In the genomic region with DNA sequence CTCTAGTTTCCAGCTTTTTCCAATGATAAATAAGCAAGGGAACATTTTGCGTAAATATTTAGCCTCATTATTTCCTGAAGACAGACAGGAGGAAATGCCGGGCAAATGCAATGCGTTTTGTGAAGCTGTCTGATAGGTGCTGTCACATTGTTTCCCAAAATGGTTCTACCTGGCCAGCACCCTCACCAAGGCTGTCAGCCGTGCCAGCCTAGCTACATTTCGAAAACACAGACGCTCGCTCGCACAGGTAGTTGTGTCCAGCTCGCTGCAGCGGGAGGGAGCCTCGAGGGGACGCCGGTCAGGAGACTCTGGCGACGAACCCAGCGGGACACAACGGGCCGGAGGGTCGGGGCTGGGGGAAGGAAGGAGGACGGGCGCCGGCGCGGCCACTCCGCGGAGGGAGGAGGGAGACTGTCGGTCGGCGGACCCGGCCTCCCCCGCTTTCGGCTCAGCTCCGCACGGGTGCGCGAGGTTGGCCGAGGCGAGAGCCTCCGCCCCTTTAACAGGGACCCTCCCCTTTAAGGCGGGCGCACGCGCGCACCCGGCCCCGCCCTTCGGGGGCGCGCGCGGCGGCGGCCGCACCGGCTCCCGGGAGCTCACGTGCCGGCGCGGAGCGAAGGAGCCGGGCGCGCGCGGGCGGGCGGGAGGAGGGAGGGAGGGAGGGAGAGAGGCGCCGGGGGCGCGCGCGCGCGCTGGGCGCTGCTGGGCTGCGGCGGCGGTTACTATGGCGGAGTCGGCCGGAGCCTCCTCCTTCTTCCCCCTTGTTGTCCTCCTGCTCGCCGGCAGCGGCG, we compare ENCODE assay signal across 8 mouse cellular contexts. TPM values are rescaled to one million over a fixed set of nuclear protein-coding genes. Genes with fewer than 3 reads are reported as not detected.
DNase-seq lines count a peak whose midpoint lies in the region; ATAC-seq and TF ChIP-seq lines count a peak whose summit lies in the region.

A gene (plus strand): TSS at position 647 of the 791 bp plus-strand sequence.

- H3K4me3 ChIP-seq in C2C12 (ENCODE audit: insufficient read depth, poor library complexity, severe bottlenecking): peak within 1 kb of the TSS; percentile 42
- H3K4me3 ChIP-seq in heart, embryonic 13.5 days: peak within 1 kb of the TSS; percentile 90
- peak within 1 kb of the TSS; percentile 92 for H3K4me3 ChIP-seq in kidney, postnatal 0 days (replicated peaks; ENCODE audit: low read depth, low read length)
- H3K4me3 ChIP-seq in liver, adult 2 months (ENCODE audit: insufficient read depth, low read depth, low read length): peak within 1 kb of the TSS; percentile 100

- ATAC-seq in heart, embryonic 13.5 days (ENCODE audit: extremely low read depth, insufficient number of reproducible peaks, low FRiP score, low TSS enrichment): peak; percentile 90
- peak; percentile 91 for ATAC-seq in kidney, postnatal 0 days (replicated peaks; ENCODE audit: low FRiP score, low read depth)
- ATAC-seq in monocyte, adult 5-6 weeks (replicated peaks; ENCODE audit: insufficient number of reproducible peaks, low FRiP score, low TSS enrichment, poor library complexity, severe bottlenecking): peak; percentile 75

- WGBS in heart, embryonic 13.5 days: under 1% methylated on average over 52 of the region's 87 CpGs
- WGBS in kidney, postnatal 0 days: under 1% methylated on average over 49 of the region's 87 CpGs
- WGBS in liver, adult 2 months: 1% methylated on average over 37 of the region's 87 CpGs

- no peak for TF ChIP-seq CTCF in C2C12 (IDR thresholded peaks at IDR 0.05; ENCODE audit: control insufficient read depth, insufficient read depth, insufficient read length)
- TF ChIP-seq CTCF in brain, embryonic 14.5 days (IDR thresholded peaks at IDR 0.05; ENCODE audit: borderline replicate concordance, extremely low read depth, insufficient read depth, insufficient read length): no peak
- TF ChIP-seq CTCF in kidney, postnatal 0 days (IDR thresholded peaks at IDR 0.05; ENCODE audit: low read depth): 0 out of 2 replicates have a peak, but pooled peaks have one; percentile 7
- no peak for TF ChIP-seq CTCF in liver, adult 2 months (IDR thresholded peaks at IDR 0.05; ENCODE audit: low read depth, low read length)

- H3K36me3 ChIP-seq in C2C12 (ENCODE audit: control insufficient read depth, insufficient read depth): no peaks in the 10 kb centered on the region
- H3K36me3 ChIP-seq in heart, embryonic 13.5 days: no peaks in the 10 kb centered on the region
- no peaks in the 10 kb centered on the region for H3K36me3 ChIP-seq in kidney, postnatal 0 days (ENCODE audit: insufficient read depth, low read length)
- no peaks in the 10 kb centered on the region for H3K36me3 ChIP-seq in liver, adult 2 months (ENCODE audit: control insufficient read depth, insufficient read depth, low read length)

- H3K27ac ChIP-seq in heart, embryonic 13.5 days (replicated peaks): peak within 1 kb of the TSS; percentile 93
- peak within 1 kb of the TSS; percentile 84 for H3K27ac ChIP-seq in kidney, postnatal 0 days
- peak within 1 kb of the TSS; percentile 100 for H3K27ac ChIP-seq in liver, adult 2 months (replicated peaks; ENCODE audit: insufficient read depth, low read depth, low read length)

- H3K79me3 ChIP-seq in C2C12 (ENCODE audit: low read depth): no peaks in the 10 kb centered on the region

- H3ac ChIP-seq in C2C12 (ENCODE audit: control insufficient read depth, insufficient read length, low read depth): peak within 1 kb of the TSS; percentile 79

- H3K9ac ChIP-seq in heart, embryonic 13.5 days: peak within 1 kb of the TSS; percentile 98
- peak within 1 kb of the TSS; percentile 97 for H3K9ac ChIP-seq in kidney, postnatal 0 days (ENCODE audit: low read depth, low read length)
- peak within 1 kb of the TSS; percentile 100 for H3K9ac ChIP-seq in liver, adult 2 months (ENCODE audit: low read depth, low read length)

- peaks cover 48% of the 10 kb centered on the region for H3K4me1 ChIP-seq in heart, embryonic 13.5 days
- H3K4me1 ChIP-seq in kidney, postnatal 0 days (replicated peaks; ENCODE audit: insufficient read depth, low read length): peaks cover 31% of the 10 kb centered on the region
- peaks cover 16% of the 10 kb centered on the region for H3K4me1 ChIP-seq in liver, adult 2 months (ENCODE audit: control insufficient read depth, insufficient read depth, low read length)

- H3K4me2 ChIP-seq in heart, embryonic 13.5 days: peak within 1 kb of the TSS; percentile 94
- H3K4me2 ChIP-seq in kidney, postnatal 0 days (ENCODE audit: low read length): peak within 1 kb of the TSS; percentile 96

- H3K79me2 ChIP-seq in C2C12 (ENCODE audit: control insufficient read depth, insufficient read depth): no peaks in the 10 kb centered on the region
- H3K79me2 ChIP-seq in liver, adult 2 months (ENCODE audit: control insufficient read depth, insufficient read depth, low read length): peaks cover 16% of the 10 kb centered on the region; the same call in 1 of the 2 replicates

- TF ChIP-seq POLR2A in brain, embryonic 14.5 days (IDR thresholded peaks at IDR 0.05; ENCODE audit: borderline replicate concordance, extremely low read depth, insufficient read depth, insufficient read length, poor library complexity, severe bottlenecking): peak; percentile 96
- peak; percentile 85 for TF ChIP-seq POLR2A in liver, adult 2 months (IDR thresholded peaks at IDR 0.05; ENCODE audit: extremely low read depth, insufficient read depth, low read length)

- peak; percentile 97 for DNase-seq in brain, embryonic 14.5 days (ENCODE audit: low read depth)
- DNase-seq in fibroblast of lung, adult 2 months (ENCODE audit: low read depth): peak; percentile 60
- DNase-seq in kidney, postnatal 0 days (ENCODE audit: low spot score): peak; percentile 92
- DNase-seq in liver, adult 2 months (ENCODE audit: extremely low read depth, low read depth, low spot score): peak; percentile 70
- DNase-seq in spleen, postnatal 36 days (ENCODE audit: low spot score in 2 of 2): peak; percentile 90 to 92

- H3K9me3 ChIP-seq in heart, embryonic 13.5 days: no peaks in the 10 kb centered on the region
- H3K9me3 ChIP-seq in kidney, postnatal 0 days (replicated peaks; ENCODE audit: low read length): no peaks in the 10 kb centered on the region

- H3K27me3 ChIP-seq in C2C12 (ENCODE audit: control insufficient read depth, insufficient read depth, insufficient read length): peaks cover under 1% of the 10 kb centered on the region
- no peaks in the 10 kb centered on the region for H3K27me3 ChIP-seq in heart, embryonic 13.5 days (replicated peaks)
- H3K27me3 ChIP-seq in kidney, postnatal 0 days (ENCODE audit: insufficient read depth, low read length): no peaks in the 10 kb centered on the region
- no peaks in the 10 kb centered on the region for H3K27me3 ChIP-seq in liver, adult 2 months (ENCODE audit: control insufficient read depth, insufficient read depth, low read length)

TF ChIP-seq in C2C12, 6 proteins besides CTCF, POLR2A, EP300 and RAD21:
- TF ChIP-seq MAX (IDR thresholded peaks at IDR 0.05): peak; percentile 58
- no peak for TF ChIP-seq MYOD1 (IDR thresholded peaks at IDR 0.05; ENCODE audit: control insufficient read depth, insufficient read length, low read depth)

RNA-seq across cellular contexts. Expression of the gene that starts here (rescaled TPM):
- polyA plus RNA-seq in C2C12 (2012; fragmentation: generic; extraction: Trizol): 3.8 TPM
- polyA plus RNA-seq in brain, embryonic 14.5 days (2012; rRNA removed): 62.5 and 75.3 TPM in 2 replicates
- 5.4 and 6.0 TPM in 2 replicates for polyA plus RNA-seq in heart, embryonic 13.5 days (2015; fragmentation: Nextera tagmentation; extraction: Ambion mirVana)
- polyA plus RNA-seq in kidney, postnatal 0 days (2015; fragmentation: Nextera tagmentation; extraction: Ambion mirVana): 5.8 and 6.4 TPM in 2 replicates
- 4.5 and 5.0 TPM in 2 replicates for total RNA-seq in liver, adult 2 months (2014; rRNA removed)
- polyA plus RNA-seq in liver, adult 2 months (2012; rRNA removed): 9.4 and 9.6 TPM in 2 replicates
- 14.2 to 16.4 TPM (median 14.2 TPM) in 3 replicates for total RNA-seq in monocyte, adult 5-6 weeks (2017)

Comparison
In these comparisons a context has a peak if more than half of its experiments do, and no peak if none do; other contexts are left out.
1. Peak in every context shown above with its lines: DNase-seq, ATAC-seq, H3K4me3 ChIP-seq and H3K27ac ChIP-seq.
2. H3K4me3 ChIP-seq: peak in every context shown above with its lines; median percentile 100 in liver, adult 2 months; 92 in kidney, postnatal 0 days; 90 in heart, embryonic 13.5 days; 42 in C2C12.